Mouse (Mus musculus) c-Kit-positive CD71-positive TER-119-negative erythroid progenitor cells, embryonic 14.5 days (primary cell): Measurements from ENCODE around the gene Stk32c.
A peak's percentile ranks its signal among the peaks of the same experiment; 100 is the strongest.

Experiments used
- DNase-seq: peaks from one replicate; pipeline ENCODE4 v3.0.0-alpha.2; 2013; ENCODE audit warnings: low read depth

Gene Stk32c

GRCm38 (mm10) chr7:139212754-139213745, at the start of gene Stk32c, which contains the start of gene Lrrc27:
Gene Stk32c (minus strand): TSS chr7:139213307.
Gene Lrrc27 (plus strand): TSS chr7:139212988.
- DNase-seq = peak; percentile 95

- no peak for DNase-seq
Observed at GRCm38 (mm10) chr7:139257752-139258542, 44.8 kb upstream of the Stk32c start.

- no peak for DNase-seq
Observed at GRCm38 (mm10) chr7:139254626-139255025, 41.5 kb upstream of the Stk32c start.

GRCm38 (mm10) chr7:139253462-139253861, 40.4 kb upstream of the Stk32c start:
- DNase-seq = no peak

GRCm38 (mm10) chr7:139252986-139253385, 39.9 kb upstream of the Stk32c start:
- DNase-seq = no peak

- no peak for DNase-seq
Observed at GRCm38 (mm10) chr7:139252566-139252965, 39.5 kb upstream of the Stk32c start.

GRCm38 (mm10) chr7:139251881-139252301, 38.8 kb upstream of the Stk32c start:
- no peak for DNase-seq

- DNase-seq = no peak
Observed at GRCm38 (mm10) chr7:139249406-139250210, 36.5 kb upstream of the Stk32c start.

- no peak for DNase-seq
Observed at GRCm38 (mm10) chr7:139248615-139249405, 35.7 kb upstream of the Stk32c start.

GRCm38 (mm10) chr7:139247881-139248614, 34.9 kb upstream of the Stk32c start, which contains the start of gene Pwwp2b:
Gene Pwwp2b (plus strand): TSS chr7:139248482.
- no peak for DNase-seq

GRCm38 (mm10) chr7:139246931-139247880, 34.1 kb upstream of the Stk32c start:
- DNase-seq = no peak

GRCm38 (mm10) chr7:139246086-139246485, 33.0 kb upstream of the Stk32c start:
- no peak for DNase-seq

- DNase-seq = no peak
Observed at GRCm38 (mm10) chr7:139239432-139239831, 26.3 kb upstream of the Stk32c start.

GRCm38 (mm10) chr7:139235651-139236358, 22.7 kb upstream of the Stk32c start:
- DNase-seq = no peak

GRCm38 (mm10) chr7:139234426-139235188, 21.5 kb upstream of the Stk32c start:
- no peak for DNase-seq

GRCm38 (mm10) chr7:139233714-139234113, 20.6 kb upstream of the Stk32c start:
- DNase-seq = peak; percentile 58

GRCm38 (mm10) chr7:139230241-139230640, 17.1 kb upstream of the Stk32c start:
- no peak for DNase-seq

GRCm38 (mm10) chr7:139229837-139230236, 16.7 kb upstream of the Stk32c start:
- DNase-seq = no peak
